Mouse (Mus musculus) left cerebral cortex, postnatal 14 days (tissue): ENCODE data around the gene Med18. TPM values are rescaled to one million over a fixed set of nuclear protein-coding genes. Genes with fewer than 3 reads are reported as not detected.
"Not testable (repeated sequence)": the region's sequence is repeated elsewhere in the genome, so short reads cannot be mapped to it uniquely, and the experiment has no call there.

Experiments
- DNase-seq, 2 experiments: peaks; one replicate each; pipeline ENCODE4 v3.0.0; 2021 to 2022; ENCODE audit warnings: low spot score in 2 of 2, mixed read lengths in 1 of 2
- intact Hi-C: fragments of 180-260 bp; cut with DNase I; formaldehyde crosslinking; loops from one replicate; pipeline ENCODE4 v1.15.1; 2025
- total RNA-seq, 2 experiments: library from RNA; stranded (reverse); gene quantifications; 2 replicates each; pipeline ENCODE4 v1.2.3; 2021

Gene Med18
- total RNA-seq, 2 experiments from 2014 or later = 8.0 to 8.2 TPM

GRCm38 (mm10) chr4:132484820-132485219, 21.1 kb upstream of the Med18 start:
- intact Hi-C loops = no loop called here
- no peak for DNase-seq

GRCm38 (mm10) chr4:132484231-132484630, 20.5 kb upstream of the Med18 start:
- no peak for DNase-seq
- intact Hi-C loops = no loop called here

DNA sequence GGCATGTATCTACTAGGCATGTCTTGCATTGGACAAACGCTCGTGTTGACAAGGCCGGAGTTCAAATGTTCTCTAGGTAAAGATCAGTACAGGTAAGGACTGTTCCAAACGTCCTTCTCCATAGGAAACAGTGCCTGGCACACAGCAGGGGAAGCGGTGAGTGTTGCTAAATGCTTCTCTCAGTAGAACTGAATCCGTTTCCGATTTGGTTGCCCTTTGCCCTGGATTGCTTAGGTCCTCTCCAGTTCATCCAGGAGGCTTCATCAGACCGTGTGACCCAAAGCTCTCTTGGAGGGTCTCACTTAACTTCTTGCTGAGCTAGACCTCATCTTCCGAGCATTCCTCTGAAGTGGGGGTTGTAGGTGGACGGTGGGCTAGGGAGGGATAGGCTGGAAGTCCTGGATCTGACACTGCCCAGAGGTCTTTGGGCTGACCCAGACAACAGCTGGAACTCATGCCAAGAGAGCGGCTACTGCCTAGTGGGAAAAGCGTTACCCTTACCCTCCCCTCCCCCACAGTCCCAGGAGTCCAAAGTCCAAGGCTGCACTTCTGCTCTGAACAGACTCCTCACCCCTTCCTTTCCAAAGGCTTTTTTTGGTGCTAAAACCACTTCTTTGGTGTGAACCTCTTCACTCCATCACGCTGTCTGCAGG, 19.4 kb upstream of the Med18 start:
- DNase-seq = no peak
- intact Hi-C loops = no loop called here

GRCm38 (mm10) chr4:132482104-132482503, 18.4 kb upstream of the Med18 start:
- intact Hi-C loops, DNase-seq: not testable (repeated sequence)

- no peak for DNase-seq
Observed at GRCm38 (mm10) chr4:132477833-132478232, 14.1 kb upstream of the Med18 start.

DNA sequence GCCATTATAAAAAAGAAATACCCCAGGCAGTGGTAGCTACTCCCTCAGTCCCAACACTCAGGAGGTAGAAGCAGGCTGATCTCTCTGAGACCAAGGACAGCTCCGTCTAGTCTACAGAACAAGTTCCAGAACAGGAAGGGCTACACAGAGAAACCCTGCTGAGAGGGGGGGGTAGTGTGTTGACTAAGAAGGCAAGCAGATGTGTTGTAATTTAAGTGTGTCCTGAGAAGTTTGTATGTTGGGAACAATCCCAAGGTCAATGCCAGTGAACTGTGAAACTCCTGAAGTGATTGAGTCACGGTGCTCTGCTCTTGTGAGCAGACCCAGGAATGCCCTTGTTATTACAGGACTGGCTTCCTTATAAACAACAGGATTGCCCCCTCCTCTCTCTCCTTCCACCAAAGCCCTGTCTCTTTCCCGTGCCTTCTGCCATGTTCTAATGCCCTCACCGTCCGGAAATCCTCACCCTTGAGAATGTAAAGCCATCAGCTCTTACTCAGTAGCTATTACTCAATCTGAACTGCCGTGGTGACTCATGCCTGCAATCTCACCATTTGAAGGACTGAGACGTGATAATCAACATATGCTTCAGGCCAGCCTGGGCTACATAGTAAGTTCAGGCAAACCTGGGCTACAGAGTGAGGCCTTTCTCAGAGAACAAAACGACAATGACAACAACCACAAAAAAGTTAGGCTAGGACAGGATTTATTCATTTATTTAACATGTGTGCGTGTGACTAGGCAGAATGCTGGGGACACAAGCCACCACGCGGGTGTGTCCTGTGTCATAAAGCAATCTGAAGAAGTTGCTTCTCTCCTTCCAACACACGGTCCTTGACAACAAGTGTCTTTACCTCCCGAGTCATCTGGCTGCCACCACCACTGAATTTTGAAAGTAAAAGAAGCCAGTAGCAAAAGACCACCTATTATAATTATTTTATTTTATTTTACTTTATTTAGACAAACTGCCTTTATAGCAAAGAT, 12.5 kb upstream of the Med18 start:
- DNase-seq = no peak
- intact Hi-C loops = no loop called here

More at GRCm38 (mm10) chr4:132477833-132478232, 14.1 kb upstream of the Med18 start:
- intact Hi-C loops = no loop called here

GRCm38 (mm10) chr4:132474631-132475030, 10.9 kb upstream of the Med18 start:
- intact Hi-C loops = no loop called here

DNA sequence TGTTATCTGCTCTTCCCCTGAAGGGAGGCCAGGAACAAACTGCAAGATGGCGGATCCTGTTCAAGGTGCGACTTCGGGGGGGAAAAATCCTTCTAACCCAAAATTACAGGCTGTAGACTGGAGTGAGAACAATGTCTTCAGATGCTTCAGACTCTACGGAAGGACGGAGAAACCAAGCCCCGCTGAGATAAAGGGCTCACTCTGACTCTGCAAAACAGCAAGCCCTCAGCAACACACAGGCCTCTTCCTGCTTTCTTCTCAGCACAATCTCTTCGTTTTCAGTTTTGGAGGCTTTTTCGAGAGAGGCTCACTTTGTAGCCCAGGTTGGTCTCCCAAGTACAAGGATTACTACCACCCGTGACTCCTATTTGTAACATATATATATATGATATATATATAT, 9.7 kb upstream of the Med18 start:
- intact Hi-C loops = no loop called here
- DNase-seq = no peak

More at GRCm38 (mm10) chr4:132474631-132475030, 10.9 kb upstream of the Med18 start:
- peak; percentile 7 to 31 for DNase-seq

- DNase-seq = no peak
- intact Hi-C loops = no loop called here
Observed at GRCm38 (mm10) chr4:132469873-132470272, 6.2 kb upstream of the Med18 start.

DNA sequence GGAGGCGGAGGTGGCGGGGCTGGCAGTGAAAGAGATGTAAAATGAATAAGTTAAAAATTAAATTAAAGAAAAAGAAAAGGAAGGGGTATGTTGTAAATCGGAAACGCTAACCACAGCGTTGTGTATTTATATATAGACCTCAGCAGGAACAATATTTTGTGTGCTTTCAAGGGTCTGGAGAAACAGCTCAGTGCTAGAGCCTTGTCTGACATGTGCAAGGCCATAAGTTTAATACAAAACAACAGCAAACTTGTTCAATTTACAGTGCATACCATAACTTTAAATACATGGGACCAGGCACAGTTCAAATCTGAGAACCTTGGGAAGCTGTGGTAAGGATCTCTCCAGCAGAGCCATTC, 513 bp upstream of the Med18 start:
- DNase-seq = no peak
- intact Hi-C loops = no loop called here

- intact Hi-C loops = loop anchor here (2.0 kb wide), 1 partner anchor 52 kb away; no protein-coding TSS in a partner anchor
- DNase-seq = no peak
Observed at GRCm38 (mm10) chr4:132462836-132463235, 885 bp downstream of the Med18 start.

GRCm38 (mm10) chr4:132460225-132460624, 3.5 kb downstream of the Med18 start:
- intact Hi-C loops = no loop called here
- DNase-seq = no peak

GRCm38 (mm10) chr4:132455561-132455960, 8.2 kb downstream of the Med18 start:
- intact Hi-C loops = no loop called here
- DNase-seq = no peak

GRCm38 (mm10) chr4:132455146-132455545, 8.6 kb downstream of the Med18 start:
- no peak for DNase-seq
- intact Hi-C loops = no loop called here

DNA sequence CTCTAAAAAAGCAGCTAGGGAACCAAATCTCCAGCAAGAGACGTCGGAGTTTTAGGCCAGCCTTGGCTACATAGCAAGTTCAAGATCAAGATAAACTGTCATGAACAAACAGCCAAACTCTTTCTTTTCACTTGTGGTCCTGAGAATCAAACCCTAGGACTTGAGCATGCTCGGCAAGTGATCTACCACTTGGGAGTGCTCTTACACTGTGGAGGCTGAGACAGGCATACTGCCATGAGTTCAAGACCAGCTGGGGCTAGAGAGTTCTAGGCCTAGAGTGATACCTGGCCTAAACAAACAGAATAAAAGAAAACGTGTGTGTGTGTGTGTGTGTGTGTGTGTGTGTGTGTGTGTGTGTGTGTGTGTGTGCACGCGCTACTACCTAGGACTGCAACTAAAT, 9.5 kb downstream of the Med18 start:
- intact Hi-C loops = no loop called here

DNA sequence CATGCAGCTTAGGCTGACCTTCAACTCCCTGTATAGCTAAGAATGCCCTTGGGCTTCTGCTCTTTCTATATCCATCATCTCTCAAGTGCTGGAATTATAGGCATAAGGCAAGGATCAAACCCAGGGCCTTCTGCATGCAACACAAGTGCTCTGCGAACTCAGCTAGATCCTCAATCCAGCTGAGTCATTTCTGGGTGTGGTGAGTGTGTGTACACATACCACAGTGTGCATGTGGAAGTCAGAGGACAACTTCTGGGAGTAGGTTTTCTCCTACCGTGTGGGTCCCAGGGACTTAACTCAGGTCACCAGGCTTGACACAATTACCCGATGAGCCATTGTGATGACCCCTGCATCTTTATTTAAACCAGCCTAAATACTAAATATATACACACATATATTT, 13.9 kb downstream of the Med18 start:
- intact Hi-C loops = no loop called here
- DNase-seq = no peak

More for the DNA sequence above, 9.5 kb downstream of the Med18 start:
- DNase-seq = no peak

DNA sequence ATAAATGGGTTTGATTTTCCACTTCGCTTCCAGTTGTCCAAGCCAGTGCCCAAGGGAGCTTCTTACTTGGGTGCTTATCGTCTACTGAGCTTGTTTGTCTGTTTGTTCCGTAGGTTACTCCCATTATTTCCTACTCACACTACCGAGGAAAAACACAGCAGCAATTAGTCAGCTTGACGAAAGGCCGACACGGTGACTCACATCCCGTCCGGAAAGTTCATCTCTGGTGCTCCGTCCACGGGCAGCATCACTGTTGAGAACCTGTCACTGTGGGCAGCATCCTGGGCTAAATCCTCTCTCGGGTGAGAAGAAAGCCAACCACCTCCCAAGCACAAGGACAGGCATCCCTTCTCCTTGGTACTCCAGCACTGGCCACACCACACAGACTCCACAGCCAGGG, 17.6 kb downstream of the Med18 start:
- no peak for DNase-seq
- intact Hi-C loops = no loop called here

- no peak for DNase-seq
- intact Hi-C loops = no loop called here
Observed at GRCm38 (mm10) chr4:132444516-132444915, 19.2 kb downstream of the Med18 start.

GRCm38 (mm10) chr4:132437857-132438256, 25.9 kb downstream of the Med18 start:
- intact Hi-C loops = no loop called here
- DNase-seq = no peak

DNA sequence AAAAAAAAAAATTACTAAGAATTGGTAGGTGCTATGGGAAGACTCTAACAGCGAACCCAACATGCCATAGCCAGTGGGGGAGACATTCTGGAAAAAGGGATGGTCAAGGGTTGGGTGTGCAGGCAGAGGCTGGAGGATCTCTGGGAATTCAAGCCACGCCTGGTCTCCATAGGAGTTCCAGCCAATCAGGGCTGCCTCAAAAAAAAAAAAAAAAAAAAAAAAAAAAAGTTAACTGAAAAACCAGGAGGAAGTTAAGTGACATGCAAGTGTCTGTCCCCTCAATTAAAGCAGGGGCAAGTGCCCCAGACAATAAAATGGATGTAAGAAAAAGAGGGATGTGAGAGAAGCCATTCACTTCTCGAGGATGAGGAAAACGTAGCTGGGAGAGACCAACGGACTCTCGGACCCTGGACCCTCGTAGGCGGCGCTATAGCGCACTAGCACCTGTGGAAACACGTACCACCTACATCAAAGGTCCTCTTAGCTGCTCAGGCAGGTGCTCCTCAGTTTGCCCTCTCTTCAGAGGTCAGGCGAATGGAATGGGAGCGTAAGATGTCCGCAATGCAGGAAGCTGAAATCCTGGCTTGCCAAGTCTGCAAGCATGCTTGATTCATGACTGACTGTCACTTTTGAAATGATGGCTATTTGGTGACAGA, 30.9 kb downstream of the Med18 start:
- DNase-seq = no peak
- intact Hi-C loops = no loop called here
